8 mouse cellular contexts compared by ENCODE assay signal in the genomic region with DNA sequence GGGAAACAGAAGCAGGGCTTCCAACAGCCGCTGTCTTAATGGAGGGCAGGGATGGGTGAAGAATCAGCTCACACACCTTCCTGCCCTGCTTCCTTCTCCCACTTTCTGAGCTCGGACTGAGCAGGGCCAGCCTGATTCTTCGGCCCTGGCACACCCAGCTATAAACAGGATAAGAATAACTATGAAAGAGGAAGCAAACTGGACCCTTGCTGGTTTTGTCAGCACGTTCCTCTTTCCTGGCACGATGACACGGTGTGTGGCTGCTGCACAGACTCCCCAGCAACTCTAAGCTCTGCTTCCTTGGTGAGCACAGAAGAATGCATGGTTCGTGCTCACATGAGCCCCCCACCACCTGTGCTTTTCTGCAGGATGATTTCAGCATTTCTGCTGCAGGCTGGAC. TPM values are rescaled to one million over a fixed set of nuclear protein-coding genes. Genes with fewer than 3 reads are reported as not detected.
DNase-seq lines count a peak whose midpoint lies in the region; ATAC-seq and TF ChIP-seq lines count a peak whose summit lies in the region.

No protein-coding gene starts in this region.

- TF ChIP-seq CTCF in lung, embryonic 14.5 days (IDR thresholded peaks at IDR 0.05; ENCODE audit: low read depth) = no peak

- no peak for ATAC-seq in lung, embryonic 14.5 days (ENCODE audit: insufficient read depth)
- ATAC-seq in stomach, embryonic 16.5 days (ENCODE audit: insufficient read depth, low FRiP score) = peak; percentile 37; the same call in 1 of the 2 replicates
- no peak for ATAC-seq in erythroblast, adult 5-6 weeks (replicated peaks; ENCODE audit: low FRiP score, poor library complexity, severe bottlenecking)

- H3K9me3 ChIP-seq in lung, embryonic 14.5 days (ENCODE audit: low read depth, low read length) = no peaks in the 10 kb centered on the region
- H3K9me3 ChIP-seq in stomach, embryonic 16.5 days (replicated peaks; ENCODE audit: control insufficient read depth, low read length) = no peaks in the 10 kb centered on the region

- 61% methylated on average over 7 of the region's 7 CpGs for WGBS in lung, embryonic 14.5 days
- 59% methylated on average over 7 of the region's 7 CpGs for WGBS in stomach, embryonic 16.5 days

- no peak overlapping the region for H3K27ac ChIP-seq in lung, embryonic 14.5 days (ENCODE audit: low read depth)
- peak overlapping the region; percentile 62 for H3K27ac ChIP-seq in stomach, embryonic 16.5 days (ENCODE audit: low read length)

- no peak overlapping the region for H3K4me3 ChIP-seq in lung, embryonic 14.5 days (ENCODE audit: low read depth, low read length)
- no peak overlapping the region for H3K4me3 ChIP-seq in stomach, embryonic 16.5 days (replicated peaks; ENCODE audit: low read length)

- no peaks in the 10 kb centered on the region for H3K36me3 ChIP-seq in lung, embryonic 14.5 days (ENCODE audit: insufficient read depth)
- H3K36me3 ChIP-seq in stomach, embryonic 16.5 days (ENCODE audit: control insufficient read depth, insufficient read depth, low read length) = no peaks in the 10 kb centered on the region

- H3K27me3 ChIP-seq in lung, embryonic 14.5 days (ENCODE audit: insufficient read depth, low read length) = no peaks in the 10 kb centered on the region
- H3K27me3 ChIP-seq in stomach, embryonic 16.5 days (ENCODE audit: control insufficient read depth, insufficient read depth, low read length) = no peaks in the 10 kb centered on the region

- no peak overlapping the region for H3K9ac ChIP-seq in lung, embryonic 14.5 days
- peak overlapping the region; percentile 3; the same call in 1 of the 2 replicates for H3K9ac ChIP-seq in stomach, embryonic 16.5 days (ENCODE audit: low read length)

- no peaks in the 10 kb centered on the region for H3K4me1 ChIP-seq in lung, embryonic 14.5 days (ENCODE audit: insufficient read depth)
- peaks cover 13% of the 10 kb centered on the region; the same call in 1 of the 2 replicates for H3K4me1 ChIP-seq in stomach, embryonic 16.5 days (ENCODE audit: control insufficient read depth, insufficient read depth, low read length)

- no peak overlapping the region for H3K4me2 ChIP-seq in lung, embryonic 14.5 days
- H3K4me2 ChIP-seq in stomach, embryonic 16.5 days (ENCODE audit: low read depth, low read length) = no peak overlapping the region

- DNase-seq in heart, adult 8-10 months (ENCODE audit: low spot score) = peak; percentile 38
- no peak for DNase-seq in heart, postnatal 4 days
- peak; percentile 71 to 73 for DNase-seq in B cell, adult 2 months
- peak; percentile 47 for DNase-seq in cerebellum, adult 8-10 months
- DNase-seq in lung, embryonic 14.5 days = peak; percentile 35
- no peak for DNase-seq in adrenal gland, postnatal 36 days

RNA-seq across cellular contexts. Expression of a gene that starts 26.3 kb away (rescaled TPM):
- total RNA-seq in heart, adult 8-10 months (2022) = under 1 TPM; 0.09 to 0.26 (median 0.18) TPM
- total RNA-seq in heart, postnatal 4 days (2021) = under 1 TPM; 0.31 to 0.72 TPM
- polyA plus RNA-seq in lung, embryonic 14.5 days (2014; fragmentation: Nextera tagmentation; extraction: Ambion mirVana) = 2.9 and 3.2 TPM in 2 replicates
- 1.7 and 1.8 TPM in 2 replicates for polyA plus RNA-seq in stomach, embryonic 16.5 days (2015; fragmentation: Nextera tagmentation; extraction: Ambion mirVana)
- total RNA-seq in erythroblast, adult 5-6 weeks (2015; ENCODE audit: low replicate concordance) = 0.58 and 4.8 TPM in 2 replicates
- total RNA-seq in erythroblast, adult 5-6 weeks (2017; ENCODE audit: low replicate concordance) = 1.5 and 1.6 TPM in 2 replicates
- total RNA-seq in adrenal gland, postnatal 36 days (2021) = 1 to 10 TPM; 1.2 to 3.4 TPM

Comparison
In these comparisons a context has a peak if more than half of its experiments do, and no peak if none do; other contexts are left out.
1. DNase-seq: peak in heart, adult 8-10 months (single experiment), B cell, adult 2 months (2 of 2), cerebellum, adult 8-10 months (single experiment) and lung, embryonic 14.5 days (single experiment); none in heart, postnatal 4 days (single experiment) and adrenal gland, postnatal 36 days (0 of 2).